Mouse (Mus musculus): ENCODE results near the gene Phlda2.
"Not testable (repeated sequence)": the region's sequence is repeated elsewhere in the genome, so short reads cannot be mapped to it uniquely, and the experiment has no call there.

Phlda2 gene

GRCm38 (mm10) chr7:143502418-143503200, at the start of gene Phlda2:
TSS of gene Phlda2 (minus strand) at chr7:143503150.
- DNase-seq (ENCODE audit: low read depth, low spot score): peak; percentile 36

GRCm38 (mm10) chr7:143549588-143550220, 46.8 kb upstream of the Phlda2 start:
- DNase-seq (ENCODE audit: low read depth, low spot score): no peak

- DNase-seq (ENCODE audit: low read depth, low spot score): peak; percentile 99
Measured at GRCm38 (mm10) chr7:143548976-143549457, 46.1 kb upstream of the Phlda2 start, which contains the start of gene Nap1l4. TSS of gene Nap1l4 (minus strand) at chr7:143549106.

- DNase-seq (ENCODE audit: low read depth, low spot score): peak; percentile 51
Measured at GRCm38 (mm10) chr7:143548231-143548961, 45.4 kb upstream of the Phlda2 start.

- DNase-seq (ENCODE audit: low read depth, low spot score): no peak
Measured at GRCm38 (mm10) chr7:143546554-143546953, 43.6 kb upstream of the Phlda2 start.

GRCm38 (mm10) chr7:143544368-143544767, 41.4 kb upstream of the Phlda2 start:
- DNase-seq (ENCODE audit: low read depth, low spot score): peak; percentile 59

GRCm38 (mm10) chr7:143538671-143539070, 35.7 kb upstream of the Phlda2 start:
- DNase-seq (ENCODE audit: low read depth, low spot score): no peak

- not testable (repeated sequence) for DNase-seq (ENCODE audit: low read depth, low spot score)
Measured at GRCm38 (mm10) chr7:143538229-143538628, 35.3 kb upstream of the Phlda2 start.

- no peak for DNase-seq (ENCODE audit: low read depth, low spot score)
Measured at GRCm38 (mm10) chr7:143536251-143536650, 33.3 kb upstream of the Phlda2 start.

GRCm38 (mm10) chr7:143533284-143533683, 30.3 kb upstream of the Phlda2 start:
- no peak for DNase-seq (ENCODE audit: low read depth, low spot score)

- DNase-seq (ENCODE audit: low read depth, low spot score): no peak
Measured at GRCm38 (mm10) chr7:143532410-143532809, 29.5 kb upstream of the Phlda2 start.

GRCm38 (mm10) chr7:143519333-143519732, 16.4 kb upstream of the Phlda2 start:
- DNase-seq (ENCODE audit: low read depth, low spot score): no peak

- DNase-seq (ENCODE audit: low read depth, low spot score): no peak
Measured at GRCm38 (mm10) chr7:143514416-143514768, 11.4 kb upstream of the Phlda2 start.

- no peak for DNase-seq (ENCODE audit: low read depth, low spot score)
Measured at GRCm38 (mm10) chr7:143513763-143514415, 10.9 kb upstream of the Phlda2 start.

- DNase-seq (ENCODE audit: low read depth, low spot score): no peak
Measured at GRCm38 (mm10) chr7:143511335-143511712, 8.4 kb upstream of the Phlda2 start.

- no peak for DNase-seq (ENCODE audit: low read depth, low spot score)
Measured at GRCm38 (mm10) chr7:143510593-143511334, 7.8 kb upstream of the Phlda2 start.

- DNase-seq (ENCODE audit: low read depth, low spot score): no peak
Measured at GRCm38 (mm10) chr7:143509566-143509965, 6.6 kb upstream of the Phlda2 start.

GRCm38 (mm10) chr7:143506675-143507074, 3.7 kb upstream of the Phlda2 start:
- DNase-seq (ENCODE audit: low read depth, low spot score): peak; percentile 63

- DNase-seq (ENCODE audit: low read depth, low spot score): no peak
Measured at GRCm38 (mm10) chr7:143506271-143506670, 3.3 kb upstream of the Phlda2 start.

GRCm38 (mm10) chr7:143505823-143506222, 2.9 kb upstream of the Phlda2 start:
- DNase-seq (ENCODE audit: low read depth, low spot score): peak; percentile 58

GRCm38 (mm10) chr7:143505411-143505810, 2.5 kb upstream of the Phlda2 start:
- no peak for DNase-seq (ENCODE audit: low read depth, low spot score)

All from forelimb bud, embryonic 11.5 days (tissue).